Mouse (Mus musculus) embryonic stem cell, embryonic (primary cell): ENCODE measurements around the gene Myo18a.

Experiments used
- CTCF ChIA-PET, 4 experiments: fragments of 300-600 bp in 2 of 4; fragments of 350-600 bp in 2 of 4; sonication (Branson Sonifier 250); formaldehyde crosslinking; loops; one replicate each; lab custom pipeline; 2022; ENCODE audit warnings: inconsistent platforms in 2 of 4; lab: Charles Lee
- POLR2A ChIA-PET, 4 experiments: fragments of 300-600 bp in 2 of 4; fragments of 350-600 bp in 2 of 4; sonication (Branson Sonifier 250); formaldehyde crosslinking; loops; one replicate each; lab custom pipeline; 2022; ENCODE audit warnings: antibody characterized with exemption in 4 of 4, inconsistent platforms in 1 of 4; lab: Charles Lee

Myo18a gene

DNA sequence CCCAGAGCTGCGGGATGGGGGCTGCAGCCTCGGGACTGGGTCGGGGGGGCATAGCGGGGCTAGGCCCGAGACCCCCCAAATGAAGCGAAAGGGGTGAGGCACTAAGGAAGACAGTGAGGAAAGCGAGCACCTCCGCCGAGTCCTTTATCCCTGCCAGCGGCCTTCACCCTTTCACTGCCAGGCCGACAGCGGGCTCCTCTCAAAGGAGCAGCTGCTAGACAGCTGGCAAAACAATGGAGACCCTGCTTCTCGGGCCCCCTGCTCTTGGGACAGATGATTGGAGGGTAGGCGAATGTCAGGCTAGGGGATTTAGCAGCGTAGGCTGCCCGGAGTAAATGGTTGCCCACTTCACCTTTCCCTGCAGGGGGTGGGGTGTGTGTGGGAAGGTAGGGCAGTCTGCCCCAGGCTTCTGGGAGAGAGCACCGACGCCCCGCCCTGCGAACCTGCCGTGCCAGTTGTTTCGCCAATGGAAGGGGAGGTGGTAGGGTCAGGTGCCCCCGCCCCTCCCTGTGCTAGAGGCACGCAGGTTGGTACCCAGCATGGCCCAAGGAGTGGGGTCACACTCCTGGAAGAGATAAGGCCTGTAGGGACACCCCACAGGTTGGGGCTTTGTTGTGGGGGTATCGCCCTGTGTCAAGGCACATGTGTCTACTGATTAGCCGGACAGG lies 761 bp downstream of the Myo18a start:
- CTCF ChIA-PET: interaction anchor here (0.7 to 3.0 kb wide), 19 partner anchors 9 to 499 kb away, joined by 3 to 19 read pairs (median 4); partner anchors contain the start of gene Gm10277 (in 1 of the 4)
- POLR2A ChIA-PET: interaction anchor here in 3 of 4 experiments (0.5 to 3.9 kb wide), 24 partner anchors 9 to 269 kb away, joined by 3 to 19 read pairs (median 5); partner anchors contain the start of gene Nufip2 (in 1 of the 3)

DNA sequence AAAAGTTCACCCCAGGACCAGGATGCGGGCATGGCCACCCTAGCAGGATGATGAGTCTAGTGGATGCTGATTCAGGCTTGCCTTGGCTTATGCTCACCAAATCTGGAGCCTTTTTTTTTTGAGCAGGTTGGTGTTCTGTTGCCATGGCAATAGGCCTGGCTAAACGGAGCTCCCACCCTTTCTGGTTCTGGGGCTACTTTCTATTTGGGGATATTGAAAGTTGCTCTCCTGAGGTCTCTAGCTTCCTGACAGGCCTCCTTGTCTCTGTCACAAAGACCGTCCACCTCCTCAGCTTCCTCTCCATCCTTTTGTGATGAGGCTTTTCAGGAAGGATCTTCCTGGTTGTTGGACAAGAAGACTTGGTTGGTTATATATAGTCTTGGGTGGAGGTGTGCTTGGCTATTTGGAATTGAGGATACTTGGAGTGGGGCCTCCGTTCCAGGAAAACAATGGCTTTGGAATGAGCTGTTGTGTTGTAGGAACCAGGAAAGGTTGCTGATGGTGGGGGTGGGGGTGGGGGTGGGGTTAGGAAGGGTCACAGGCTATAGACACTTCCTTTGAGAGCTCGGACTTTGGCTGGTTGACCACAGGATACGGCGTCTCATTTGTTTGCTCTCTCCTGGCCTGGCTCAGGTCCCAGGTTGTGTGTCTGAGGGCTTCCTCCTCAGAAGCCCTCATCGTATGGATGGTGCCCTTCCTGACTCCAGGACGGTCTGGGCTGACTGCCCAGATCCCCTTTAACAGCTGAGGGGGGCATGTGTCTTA lies 1.8 kb downstream of the Myo18a start:
- POLR2A ChIA-PET: interaction anchor here in 3 of 4 experiments (0.5 to 3.9 kb wide), 40 partner anchors 8 to 270 kb away, joined by 3 to 19 read pairs (median 4); partner anchors contain the start of gene Nufip2 (in 1 of the 3)
- CTCF ChIA-PET: interaction anchor here (0.5 to 3.0 kb wide), 20 partner anchors 10 to 1123 kb away, joined by 3 to 19 read pairs (median 4); no protein-coding TSS in a partner anchor

DNA sequence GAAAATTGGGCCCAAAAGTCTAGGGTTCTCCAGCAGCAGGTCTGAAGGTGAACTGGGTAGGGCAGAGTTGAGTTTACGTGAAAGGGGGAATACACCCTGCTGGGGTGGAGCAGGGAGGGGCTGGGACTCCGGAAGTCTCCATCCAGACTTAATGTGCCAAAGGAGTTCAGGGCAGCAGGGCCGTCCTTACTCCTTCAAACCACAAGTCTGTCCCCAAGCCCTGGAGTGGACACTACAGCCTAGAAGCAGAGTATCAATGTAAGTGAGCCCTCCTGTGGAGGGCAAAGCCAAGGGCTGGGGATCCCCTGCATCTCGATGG lies 2.4 kb downstream of the Myo18a start:
- CTCF ChIA-PET: interaction anchor here in 3 of 4 experiments (0.5 to 3.0 kb wide), 8 partner anchors 12 to 1122 kb away, joined by 3 to 17 read pairs (median 4); no protein-coding TSS in a partner anchor

DNA sequence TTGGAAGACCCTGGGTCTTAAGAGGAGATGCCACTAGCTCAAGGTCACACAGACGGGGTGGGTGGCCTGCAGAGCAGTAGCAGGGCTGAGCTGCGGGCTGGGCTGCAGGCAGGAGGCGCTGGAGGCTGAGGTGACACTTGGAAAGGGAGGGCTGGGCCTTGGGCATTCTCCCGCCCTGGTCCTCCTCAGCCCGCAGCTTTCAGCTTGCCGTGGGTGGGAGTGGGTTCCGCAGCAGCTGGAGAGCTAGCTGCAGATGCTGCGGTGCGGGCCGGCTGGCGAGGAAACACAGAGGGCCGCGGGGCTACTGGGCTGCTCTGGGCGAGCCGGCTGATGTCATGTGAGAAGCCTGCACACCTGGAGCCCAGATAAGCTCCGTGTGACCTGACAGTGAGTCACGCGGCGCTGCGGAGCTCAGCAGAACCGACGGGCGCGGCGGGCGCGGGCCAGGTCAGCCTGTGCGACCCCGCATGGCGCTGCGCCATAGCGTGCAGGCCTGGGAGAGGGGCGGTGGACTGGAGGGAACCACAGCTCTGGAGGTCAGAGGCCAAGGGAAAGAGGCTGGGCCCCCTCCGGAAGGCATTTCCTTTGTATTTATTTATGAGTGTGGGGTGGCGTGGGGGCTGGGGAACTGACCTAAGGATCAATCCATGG lies 3.4 kb downstream of the Myo18a start:
- CTCF ChIA-PET: interaction anchor here (0.5 to 3.0 kb wide), 35 partner anchors 9 to 1203 kb away, joined by 3 to 17 read pairs (median 3); partner anchors contain the start of gene Nufip2 (in 1 of the 4)
- POLR2A ChIA-PET: interaction anchor here (0.6 to 3.9 kb wide), 63 partner anchors 9 to 1489 kb away, joined by 3 to 28 read pairs (median 4); partner anchors contain the start of genes Gm10277 (in 2 of the 4), Nufip2 (in 2 of the 4), Abhd15 (in 1 of the 4) and Phf12 (in 1 of the 4)

More for the DNA sequence above, 2.4 kb downstream of the Myo18a start:
- POLR2A ChIA-PET: interaction anchor here in 3 of 4 experiments (0.5 to 3.9 kb wide), 23 partner anchors 8 to 219 kb away, joined by 3 to 19 read pairs (median 5); partner anchors contain the start of gene Nufip2 (in 1 of the 3)

DNA sequence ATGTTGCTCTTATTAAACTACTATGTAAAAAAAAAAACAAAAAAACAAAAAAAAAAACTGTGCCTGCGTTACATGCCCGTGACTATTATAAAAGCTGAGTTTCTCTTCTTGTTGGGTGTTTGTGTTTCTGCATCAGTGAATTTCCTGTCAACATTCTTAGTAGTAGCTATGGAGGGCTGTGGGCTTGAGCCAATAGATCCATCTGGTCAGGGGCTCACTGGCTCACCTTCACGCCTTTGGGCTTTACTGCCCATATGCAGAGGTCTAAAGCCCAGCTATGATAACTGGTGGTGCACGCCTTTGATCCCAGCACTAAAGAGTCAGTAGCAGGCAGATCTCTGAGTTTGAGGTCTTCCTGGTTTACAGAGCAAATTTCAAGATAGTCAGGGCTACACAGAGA lies 6.5 kb downstream of the Myo18a start:
- ChIA-PET CTCF (interaction anchor here in 3 of 4 experiments (0.7 to 1.6 kb wide), 3 partner anchors 32 to 65 kb away, joined by 4 to 5 read pairs (median 5); no protein-coding TSS in a partner anchor), POLR2A (interaction anchor here in 2 of 4 experiments (0.7 to 5.4 kb wide), 5 partner anchors 14 to 97 kb away, joined by 3 to 42 read pairs (median 4); no protein-coding TSS in a partner anchor)

DNA sequence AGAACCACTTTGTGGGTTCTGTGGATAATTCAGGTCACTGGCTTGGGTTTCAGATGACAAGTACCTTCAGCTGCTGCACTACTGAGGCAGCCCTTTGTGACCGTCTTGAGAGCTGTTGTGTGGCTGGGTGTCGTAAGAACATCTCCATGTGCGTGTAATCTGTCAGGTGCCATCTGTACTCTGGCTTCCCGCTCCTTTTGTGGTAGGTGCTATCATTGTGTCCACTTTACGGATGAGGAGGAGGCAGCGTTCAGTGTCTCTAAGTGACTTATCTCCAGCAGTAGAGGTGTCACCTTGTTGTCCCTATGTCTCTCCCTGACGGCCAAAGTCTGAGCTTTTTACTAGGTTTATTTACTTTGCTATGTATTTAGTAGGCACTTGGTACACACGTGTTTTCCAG lies 7.3 kb downstream of the Myo18a start:
- POLR2A ChIA-PET: interaction anchor here in 2 of 4 experiments (0.9 to 5.4 kb wide), 9 partner anchors 10 to 66 kb away, joined by 3 to 42 read pairs (median 4); no protein-coding TSS in a partner anchor
- CTCF ChIA-PET: interaction anchor here (0.6 to 1.6 kb wide), 8 partner anchors 13 to 1884 kb away, joined by 3 to 16 read pairs (median 6); no protein-coding TSS in a partner anchor

DNA sequence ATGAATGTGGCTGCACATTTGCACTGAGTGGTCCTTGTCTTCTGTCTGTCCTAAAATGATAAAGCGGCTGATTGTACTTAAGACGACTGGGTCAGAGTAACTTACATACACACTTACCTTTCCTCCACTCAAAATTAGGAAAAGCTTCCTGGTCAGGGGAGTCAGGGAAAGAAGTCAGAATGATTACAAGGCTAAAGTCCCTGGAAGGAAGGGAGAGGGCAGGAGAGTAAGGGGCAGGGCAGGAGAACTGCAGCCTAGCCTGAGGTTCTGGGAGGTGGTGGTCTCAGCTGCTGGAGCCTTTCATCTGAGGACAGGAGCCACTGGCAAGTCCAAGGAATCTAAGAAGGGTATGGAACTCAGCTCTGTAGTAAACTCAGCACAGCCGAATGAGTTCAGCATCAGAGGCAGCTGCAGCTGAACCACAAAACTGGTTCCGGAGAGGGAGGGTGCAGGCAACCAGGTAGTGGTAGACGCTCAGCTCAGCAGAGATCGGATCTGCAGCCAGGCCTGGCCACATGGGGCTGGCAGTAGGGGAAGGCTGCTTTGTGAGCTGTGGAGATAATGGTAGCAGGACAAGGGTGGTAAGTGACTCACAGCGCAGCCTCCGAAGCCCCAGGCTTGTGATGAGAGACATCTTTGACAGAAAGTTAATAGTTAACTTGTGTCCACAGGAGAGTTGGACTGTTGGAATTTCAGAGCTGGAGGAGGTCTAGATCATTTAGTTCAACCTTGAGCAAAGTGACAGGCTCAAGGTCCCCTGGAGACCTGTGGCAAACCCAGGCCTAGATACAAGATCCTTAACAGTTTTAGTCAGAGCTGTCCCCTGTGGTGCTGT lies 9.1 kb downstream of the Myo18a start:
- POLR2A ChIA-PET: interaction anchor here in 2 of 4 experiments (0.6 to 5.4 kb wide), 13 partner anchors 8 to 769 kb away, joined by 3 to 42 read pairs (median 4); partner anchors contain the start of gene Myo18a (in 2 of the 2)
- CTCF ChIA-PET: interaction anchor here (0.6 to 3.3 kb wide), 9 partner anchors 10 to 99 kb away, joined by 3 to 8 read pairs (median 4); partner anchors contain the start of gene Myo18a (in 1 of the 4)

DNA sequence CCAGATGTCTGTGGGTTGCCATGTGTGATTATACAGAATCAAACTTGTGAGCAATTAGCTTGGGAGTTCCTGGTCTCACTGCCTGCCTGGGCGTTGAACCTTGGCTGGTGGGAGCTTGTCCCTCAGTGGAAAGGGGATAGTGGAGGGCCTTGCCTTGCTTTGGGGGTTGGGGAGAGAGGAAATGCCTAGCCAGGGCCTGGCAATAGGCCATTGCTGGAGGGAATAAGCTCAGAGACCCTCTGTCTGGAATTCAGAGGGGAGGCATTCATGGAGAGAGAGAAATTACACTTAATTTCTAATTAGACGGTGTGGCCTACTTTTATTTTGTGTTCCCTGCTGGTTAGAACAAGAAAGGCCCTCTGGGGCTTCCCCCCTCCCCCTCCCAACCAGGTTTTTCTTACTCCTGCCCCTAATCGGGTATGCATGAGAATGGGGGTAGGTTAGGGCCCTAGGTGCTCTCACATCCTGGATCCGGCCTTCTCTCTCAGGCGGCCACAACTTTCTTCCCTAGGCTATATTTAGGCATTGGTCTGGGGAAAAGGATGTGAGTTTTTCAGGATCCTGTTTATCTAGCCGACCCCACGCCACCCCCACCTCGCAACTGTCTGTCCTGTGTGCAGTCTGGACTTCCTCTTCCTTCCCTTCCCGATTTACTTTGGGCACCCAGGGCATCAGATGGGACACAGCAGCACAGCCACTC lies 12.8 kb downstream of the Myo18a start:
- CTCF ChIA-PET: interaction anchor here in 2 of 4 experiments (0.9 kb wide), 2 partner anchors 8 to 17 kb away, joined by 3 read pairs; no protein-coding TSS in a partner anchor

DNA sequence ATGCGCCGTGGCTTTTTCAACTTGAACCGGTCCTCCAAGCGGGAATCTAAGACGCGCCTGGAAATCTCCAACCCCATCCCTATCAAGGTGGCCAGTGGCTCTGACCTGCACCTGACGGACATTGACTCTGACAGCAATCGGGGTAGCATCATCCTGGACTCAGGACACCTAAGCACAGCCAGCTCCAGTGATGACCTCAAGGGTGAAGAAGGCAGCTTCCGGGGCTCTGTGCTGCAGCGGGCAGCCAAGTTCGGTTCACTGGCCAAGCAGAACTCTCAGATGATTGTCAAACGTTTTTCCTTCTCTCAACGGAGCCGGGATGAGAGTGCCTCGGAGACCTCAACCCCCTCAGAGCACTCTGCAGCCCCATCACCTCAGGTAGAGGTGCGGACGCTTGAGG lies 14.4 kb downstream of the Myo18a start:
- CTCF ChIA-PET: interaction anchor here in 3 of 4 experiments (0.8 to 1.8 kb wide), 11 partner anchors 9 to 270 kb away, joined by 3 to 8 read pairs (median 3); partner anchors contain the start of gene Myo18a (in 1 of the 3)
- POLR2A ChIA-PET: interaction anchor here (0.9 to 2.2 kb wide), 6 partner anchors 11 to 90 kb away, joined by 3 to 16 read pairs (median 3); no protein-coding TSS in a partner anchor

More for the DNA sequence above, 12.8 kb downstream of the Myo18a start:
- POLR2A ChIA-PET: interaction anchor here in 2 of 4 experiments (0.5 to 1.7 kb wide), 8 partner anchors 9 to 246 kb away, joined by 3 to 6 read pairs (median 4); no protein-coding TSS in a partner anchor

DNA sequence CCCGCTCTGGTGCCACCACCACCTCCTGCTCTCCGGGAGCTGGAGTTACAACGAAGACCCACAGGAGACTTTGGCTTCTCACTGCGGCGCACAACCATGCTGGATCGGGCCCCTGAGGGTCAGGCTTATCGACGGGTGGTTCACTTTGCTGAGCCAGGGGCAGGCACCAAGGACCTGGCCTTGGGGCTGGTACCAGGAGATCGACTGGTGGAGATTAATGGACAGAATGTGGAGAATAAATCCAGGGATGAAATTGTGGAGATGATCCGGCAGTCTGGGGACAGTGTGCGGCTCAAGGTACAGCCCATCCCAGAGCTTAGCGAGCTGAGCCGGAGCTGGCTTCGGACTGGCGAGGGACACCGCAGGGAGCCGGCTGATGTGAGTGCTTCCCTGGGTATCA lies 14.9 kb downstream of the Myo18a start:
- ChIA-PET POLR2A (interaction anchor here (0.7 to 2.2 kb wide), 9 partner anchors 11 to 62 kb away, joined by 3 to 16 read pairs (median 3); partner anchors contain the start of gene Myo18a (in 1 of the 4)), CTCF (interaction anchor here (0.7 to 1.8 kb wide), 15 partner anchors 9 to 310 kb away, joined by 3 to 8 read pairs (median 3); partner anchors contain the start of gene Myo18a (in 1 of the 4))

DNA sequence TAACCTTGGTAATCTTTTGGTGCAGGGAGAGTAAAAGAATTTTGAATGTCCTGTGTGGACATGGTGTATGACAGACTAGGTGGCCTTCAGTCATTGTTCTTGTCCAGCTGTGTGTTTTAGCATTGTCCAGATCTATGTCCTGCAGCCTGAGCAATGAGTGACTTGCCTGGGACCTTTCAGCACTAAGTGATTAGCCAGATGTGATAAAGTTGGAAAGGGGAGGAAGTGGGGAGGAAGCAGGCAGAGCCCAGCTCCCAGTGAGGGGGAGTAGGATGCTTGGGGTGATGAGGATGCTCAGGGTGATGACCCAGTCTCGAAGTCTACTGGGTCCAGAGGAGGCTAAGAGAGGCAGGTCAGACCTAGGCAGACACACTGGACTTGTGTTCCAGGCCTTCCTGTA lies 16.2 kb downstream of the Myo18a start:
- POLR2A ChIA-PET: interaction anchor here in 3 of 4 experiments (0.6 to 1.4 kb wide), 8 partner anchors 14 to 1117 kb away, joined by 3 to 6 read pairs (median 3); partner anchors contain the start of gene Taok1 (in 1 of the 3)
- CTCF ChIA-PET: interaction anchor here in 3 of 4 experiments (0.5 to 1.1 kb wide), 4 partner anchors 13 to 42 kb away, joined by 3 to 5 read pairs (median 4); no protein-coding TSS in a partner anchor

DNA sequence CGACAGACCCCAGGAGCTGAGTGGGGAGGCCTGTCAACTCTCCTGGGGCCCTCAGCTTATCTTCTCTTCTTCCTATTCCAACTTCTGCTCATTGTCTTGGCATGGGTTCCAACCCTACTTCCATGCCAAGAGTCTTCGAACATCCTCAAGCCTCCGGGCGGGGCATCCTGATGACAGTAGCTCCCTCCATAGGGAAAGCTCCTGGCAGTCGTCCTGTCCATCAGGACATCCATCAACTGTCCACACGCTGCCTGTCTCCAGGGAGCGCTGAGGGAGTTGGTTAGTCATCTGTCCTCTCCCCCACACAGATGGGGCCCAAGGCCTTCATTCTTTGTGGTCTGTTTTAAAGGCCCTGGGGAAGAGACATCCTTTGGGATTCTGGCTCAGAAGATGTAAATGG lies 18.0 kb downstream of the Myo18a start:
- POLR2A ChIA-PET: interaction anchor here in 3 of 4 experiments (0.6 to 7.0 kb wide), 9 partner anchors 9 to 521 kb away, joined by 3 to 42 read pairs (median 3); partner anchors contain the start of genes Myo18a (in 1 of the 3) and Spag5 (in 1 of the 3)
- CTCF ChIA-PET: interaction anchor here in 2 of 4 experiments (0.8 to 1.5 kb wide), 3 partner anchors 19 to 173 kb away, joined by 3 to 4 read pairs (median 3); partner anchors contain the start of gene Myo18a (in 1 of the 2)

DNA sequence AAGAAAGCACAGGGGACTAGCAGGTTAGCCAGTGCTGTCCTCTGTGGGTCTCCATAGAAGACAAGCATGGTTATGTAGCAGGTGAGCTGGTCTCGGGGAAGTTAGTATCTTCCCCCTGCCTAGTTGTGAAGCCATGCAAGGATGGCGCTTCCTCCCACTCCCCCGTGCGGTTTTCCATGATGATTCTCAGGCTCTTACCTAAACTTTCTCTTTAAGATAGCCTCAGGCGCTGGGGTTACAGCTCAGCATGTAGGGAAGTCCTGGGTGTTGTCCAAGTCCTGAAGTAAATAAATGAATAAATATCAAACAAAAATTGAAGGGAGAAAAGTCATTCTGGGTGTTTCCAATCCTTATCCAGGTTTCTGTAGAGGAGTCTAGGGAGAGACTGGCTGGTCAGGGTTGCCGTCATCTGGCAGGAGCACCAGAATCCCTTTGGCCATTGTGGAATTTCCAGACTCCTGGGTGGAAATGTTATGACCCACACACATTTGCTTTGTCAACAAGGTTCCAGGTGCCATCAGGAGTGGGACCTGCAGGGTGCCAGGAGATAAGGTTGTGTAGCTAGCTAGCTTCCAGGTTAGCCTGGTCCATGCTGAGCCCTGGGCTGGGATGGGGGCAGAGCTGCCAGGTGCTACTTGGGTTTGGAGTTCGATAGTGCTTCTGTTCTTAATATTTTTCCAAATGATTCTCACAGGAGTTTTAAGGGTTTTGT lies 19.2 kb downstream of the Myo18a start:
- CTCF ChIA-PET: interaction anchor here (0.5 to 2.3 kb wide), 8 partner anchors 19 to 53 kb away, joined by 3 to 10 read pairs (median 4); partner anchors contain the start of gene Myo18a (in 1 of the 4)
- POLR2A ChIA-PET: interaction anchor here in 3 of 4 experiments (0.6 to 7.0 kb wide), 10 partner anchors 10 to 201 kb away, joined by 3 to 42 read pairs (median 5); partner anchors contain the start of gene Myo18a (in 1 of the 3)

DNA sequence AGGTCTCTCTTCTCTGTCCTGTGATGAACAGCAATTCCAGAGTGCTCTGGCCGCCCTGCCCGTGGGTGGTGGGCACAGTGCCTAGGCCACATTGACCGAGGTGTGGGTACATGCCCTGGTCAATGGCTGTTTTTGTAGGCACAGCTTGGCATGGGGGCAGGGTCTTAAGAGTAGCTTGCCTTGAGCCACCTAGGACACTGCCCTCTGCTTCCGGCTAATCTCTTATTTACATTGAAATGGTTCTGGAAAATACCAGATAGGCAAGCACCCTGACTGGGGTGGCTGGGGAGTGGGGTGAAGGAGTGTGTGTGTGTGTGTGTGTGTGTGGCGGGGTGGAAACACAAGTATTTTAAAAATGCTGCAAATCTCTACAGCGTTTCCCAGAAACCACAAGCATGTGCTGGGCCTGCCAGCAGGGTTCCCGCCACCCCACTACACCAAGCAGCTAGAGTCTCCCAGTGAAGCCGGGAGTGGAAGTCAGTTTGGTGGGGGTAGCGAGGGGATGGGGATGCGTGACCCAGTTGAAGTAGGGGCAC lies 20.2 kb downstream of the Myo18a start:
- POLR2A ChIA-PET: interaction anchor here in 3 of 4 experiments (0.6 to 7.0 kb wide), 17 partner anchors 10 to 701 kb away, joined by 3 to 42 read pairs (median 4); partner anchors contain the start of gene Myo18a (in 1 of the 3)
- CTCF ChIA-PET: interaction anchor here (0.6 to 2.3 kb wide), 18 partner anchors 10 to 110 kb away, joined by 3 to 10 read pairs (median 4); partner anchors contain the start of gene Myo18a (in 1 of the 4)
